Mouse (Mus musculus) MEL (cell line): ENCODE measurements around the gene Mlc1. TPM values are rescaled to one million over a fixed set of nuclear protein-coding genes. Genes with fewer than 3 reads are reported as not detected.

Experiments
- DNase-seq: peaks from one replicate; pipeline ENCODE4 v3.0.0; 2011; ENCODE audit warnings: low read depth, low spot score
- H3K27ac ChIP-seq: 2 replicates; pipeline ENCODE4 v1.5.1; 2012; ENCODE audit warnings: low read depth, mild to moderate bottlenecking, control low read depth, low read length, moderate library complexity; ENCODE audit not compliant: control insufficient read depth
- H3K27me3 ChIP-seq, 2 experiments: fragments of 150-350 bp in 1 of 2; sonication (generic) in 1 of 2; 2 replicates each; pipeline ENCODE4 v1.6.1; 2012; ENCODE audit warnings: low read length in 2 of 2, mild to moderate bottlenecking in 2 of 2, improper control_type of control experiment in 1 of 2, moderate library complexity in 1 of 2; ENCODE audit not compliant: insufficient read depth in 2 of 2, control insufficient read depth in 1 of 2
- H3K36me3 ChIP-seq, 2 experiments: 2 replicates each; pipeline ENCODE4 v1.6.1; 2012 to 2014; ENCODE audit warnings: low read length in 2 of 2, improper control_type of control experiment in 1 of 2, inconsistent platforms in 1 of 2, mild to moderate bottlenecking in 1 of 2; ENCODE audit not compliant: insufficient read depth in 2 of 2, control insufficient read depth in 1 of 2
- H3K4me1 ChIP-seq, 2 experiments: fragments of 150-350 bp in 1 of 2; sonication (generic) in 1 of 2; 2 replicates each; pipeline ENCODE4 v1.6.1; 2012; ENCODE audit warnings: low read length in 2 of 2, improper control_type of control experiment in 1 of 2, mild to moderate bottlenecking in 1 of 2; ENCODE audit not compliant: insufficient read depth in 2 of 2, control insufficient read depth in 1 of 2
- H3K4me3 ChIP-seq, 2 experiments: fragments of 150-350 bp in 1 of 2; sonication (generic) in 1 of 2; 2 replicates each; pipeline ENCODE4 v1.5.1; 2012; ENCODE audit warnings: low read depth in 2 of 2, low read length in 2 of 2, mild to moderate bottlenecking in 2 of 2, moderate library complexity in 2 of 2, control low read depth in 1 of 2, improper control_type of control experiment in 1 of 2; ENCODE audit not compliant: control insufficient read depth in 1 of 2, insufficient read depth in 1 of 2
- H3K79me2 ChIP-seq: 2 replicates; pipeline ENCODE4 v1.6.1; 2012; ENCODE audit warnings: mild to moderate bottlenecking, low read length, moderate library complexity; ENCODE audit not compliant: control insufficient read depth, poor library complexity, insufficient read depth
- H3K9ac ChIP-seq: 2 replicates; pipeline ENCODE4 v1.6.1; 2012; ENCODE audit warnings: low read depth, mild to moderate bottlenecking, control low read depth, low read length, moderate library complexity; ENCODE audit not compliant: control insufficient read depth, poor library complexity, severe bottlenecking
- H3K9me3 ChIP-seq: fragments of 150-350 bp; sonication (generic); replicated peaks from 2 replicates; pipeline ENCODE4 v1.6.1; 2012; ENCODE audit warnings: mild to moderate bottlenecking, low read length, improper control_type of control experiment, moderate library complexity; ENCODE audit not compliant: insufficient read depth
- CHD2 ChIP-seq: IDR thresholded peaks from 2 replicates; pipeline ENCODE4 v1.6.1; 2011; ENCODE audit warnings: low read length, improper control_type of control experiment
- EP300 ChIP-seq, 2 experiments: IDR thresholded peaks; 2 replicates each; pipeline ENCODE4 v1.6.1; 2011; ENCODE audit warnings: improper control_type of control experiment in 2 of 2, low read length in 2 of 2, low read depth in 1 of 2, mild to moderate bottlenecking in 1 of 2
- GATA1 ChIP-seq: IDR thresholded peaks from 2 replicates; pipeline ENCODE4 v1.6.1; 2011; ENCODE audit warnings: low read depth, low read length, improper control_type of control experiment
- JUND ChIP-seq: IDR thresholded peaks from 2 replicates; pipeline ENCODE4 v1.6.1; 2011; ENCODE audit warnings: low read depth, mild to moderate bottlenecking, improper control_type of control experiment, low read length
- MAFK ChIP-seq: IDR thresholded peaks from 2 replicates; pipeline ENCODE4 v1.6.1; 2011; ENCODE audit warnings: low read depth, mild to moderate bottlenecking, low read length, improper control_type of control experiment, borderline replicate concordance
- MAX ChIP-seq: IDR thresholded peaks from 2 replicates; pipeline ENCODE4 v1.6.1; 2011; ENCODE audit warnings: low read length, improper control_type of control experiment
- MYC ChIP-seq: IDR thresholded peaks from 2 replicates; pipeline ENCODE4 v1.6.1; 2011; ENCODE audit warnings: low read depth, mild to moderate bottlenecking, low read length, improper control_type of control experiment, moderate library complexity
- NELFE ChIP-seq: IDR thresholded peaks from 2 replicates; pipeline ENCODE4 v1.6.1; 2011; ENCODE audit warnings: low read depth, low read length, improper control_type of control experiment
- POLR2AphosphoS5 ChIP-seq: IDR thresholded peaks from 2 replicates; pipeline ENCODE4 v1.6.1; 2012; ENCODE audit warnings: low read depth, borderline replicate concordance, mild to moderate bottlenecking, inconsistent platforms, low read length, moderate library complexity, mixed read lengths
- RAD21 ChIP-seq: IDR thresholded peaks from 2 replicates; pipeline ENCODE4 v1.6.1; 2011; ENCODE audit warnings: mild to moderate bottlenecking, low read depth, low read length, improper control_type of control experiment
- RCOR1 ChIP-seq: IDR thresholded peaks from 2 replicates; pipeline ENCODE4 v1.6.1; 2012; ENCODE audit warnings: low read depth, mild to moderate bottlenecking, inconsistent platforms, low read length, improper control_type of control experiment
- TAL1 ChIP-seq: IDR thresholded peaks from 2 replicates; pipeline ENCODE4 v1.6.1; 2012; ENCODE audit warnings: mild to moderate bottlenecking, inconsistent platforms, low read length, moderate library complexity, mixed read lengths
- TBP ChIP-seq: IDR thresholded peaks from 2 replicates; pipeline ENCODE4 v1.8.0; 2011; ENCODE audit warnings: low read depth, low read length, improper control_type of control experiment
- TCF12 ChIP-seq: IDR thresholded peaks from 2 replicates; pipeline ENCODE4 v1.6.1; 2014; ENCODE audit warnings: low read depth, mild to moderate bottlenecking, inconsistent platforms, low read length, improper control_type of control experiment, moderate library complexity
- USF2 ChIP-seq, 2 experiments: IDR thresholded peaks; 2 replicates each; pipeline ENCODE4 v1.6.1; 2011 to 2012; ENCODE audit warnings: improper control_type of control experiment in 2 of 2, low read length in 2 of 2, borderline replicate concordance in 1 of 2, inconsistent platforms in 1 of 2, low read depth in 1 of 2, mild to moderate bottlenecking in 1 of 2; ENCODE audit not compliant: insufficient read depth in 1 of 2
- ZMIZ1 ChIP-seq: IDR thresholded peaks from 2 replicates; pipeline ENCODE4 v1.6.1; 2012; ENCODE audit warnings: low read depth, mild to moderate bottlenecking, inconsistent platforms, low read length, improper control_type of control experiment, moderate library complexity
- polyA plus RNA-seq, 2 experiments: library from polyadenylated mRNA; stranded (reverse) in 1 of 2; unstranded in 1 of 2; fragments of >175 nt in 1 of 2; fragments of >200 nt in 1 of 2; gene quantifications; 2 replicates each; pipeline versions ENCODE4 v1.2.1 to v1.2.4; 2012; ENCODE audit warnings: low replicate concordance in 2 of 2, low read depth in 1 of 2; ENCODE audit not compliant: insufficient read length in 2 of 2, insufficient read depth in 1 of 2, missing spikeins in 1 of 2
- total RNA-seq: library from RNA; depleted of rRNA; stranded (reverse); fragments of 300-350 nt; gene quantifications from 2 replicates; pipeline ENCODE4 v1.2.3, GENCODE M21; 2012

Mlc1 gene
- total and polyA plus RNA-seq, 3 experiments: not detected

GRCm38 (mm10) chr15:88936619-88937290 lies 42.1 kb downstream of the Mlc1 start:
- H3K27me3 ChIP-seq: 0 out of 4 replicates have a peak, but pooled peaks cover 0 to 2% of the 10 kb centered on the region in 2 experiments

GRCm38 (mm10) chr15:88934141-88934540 lies 44.7 kb downstream of the Mlc1 start:
- H3K79me2 ChIP-seq: no peaks in the 10 kb centered on the region
- H3K27ac ChIP-seq: no peak overlapping the region
- H3K27me3 ChIP-seq: no peaks in the 10 kb centered on the region
- no peak overlapping the region for H3K4me3 ChIP-seq
- H3K4me1 ChIP-seq: no peaks in the 10 kb centered on the region
- DNase-seq: no peak
- H3K9me3 ChIP-seq: no peaks in the 10 kb centered on the region
- no peak for TF ChIP-seq TCF12
- no peak for TF ChIP-seq MYC
- peak; percentile 12 for TF ChIP-seq RAD21
- no peak for TF ChIP-seq TAL1
- no peaks in the 10 kb centered on the region for H3K36me3 ChIP-seq
- H3K9ac ChIP-seq: no peak overlapping the region

More at GRCm38 (mm10) chr15:88936619-88937290, 42.1 kb downstream of the Mlc1 start:
- H3K4me3 ChIP-seq: no peak overlapping the region
- no peaks in the 10 kb centered on the region for H3K79me2 ChIP-seq
- no peak overlapping the region for H3K9ac ChIP-seq
- TF ChIP-seq EP300 (IDR thresholded peaks at IDR 0.05; ENCODE audit: low read depth in 1 of 2, low read length in 2 of 2): no peak
- TF ChIP-seq TBP: no peak
- TF ChIP-seq GATA1: no peak
- no peak for TF ChIP-seq JUND
- no peak for TF ChIP-seq MAX
- no peak for TF ChIP-seq USF2 (IDR thresholded peaks at IDR 0.05; ENCODE audit: borderline replicate concordance in 1 of 2, insufficient read depth in 1 of 2, low read depth in 1 of 2, low read length in 2 of 2)
- TF ChIP-seq NELFE: no peak
- TF ChIP-seq POLR2AphosphoS5: no peak
- no peak for TF ChIP-seq ZMIZ1
- TF ChIP-seq RCOR1: no peak
- no peak for TF ChIP-seq MAFK
- TF ChIP-seq CHD2: no peak
- no peaks in the 10 kb centered on the region for H3K4me1 ChIP-seq
- no peaks in the 10 kb centered on the region for H3K36me3 ChIP-seq
- H3K27ac ChIP-seq: no peak overlapping the region
- DNase-seq: peak; percentile 36
- H3K9me3 ChIP-seq: no peaks in the 10 kb centered on the region
